Mouse (Mus musculus): ENCODE data around the gene Kndc1. TPM values are rescaled to one million over a fixed set of nuclear protein-coding genes. Genes with fewer than 3 reads are reported as not detected.

Gene Kndc1
- under 1 TPM; 0.44 to 0.58 TPM for polyA plus RNA-seq (2017; shearing (Covaris generic))

GRCm38 (mm10) chr7:139894655-139895557 lies at the start of gene Kndc1:
Kndc1 (plus strand) TSS chr7:139894696.
- ATAC-seq = no peak

- ATAC-seq = no peak
Measured at GRCm38 (mm10) chr7:139845101-139845500, 49.4 kb upstream of the Kndc1 start.

GRCm38 (mm10) chr7:139850152-139850551 lies 44.3 kb upstream of the Kndc1 start:
- ATAC-seq = no peak

- ATAC-seq = no peak
Measured at GRCm38 (mm10) chr7:139850677-139851076, 43.8 kb upstream of the Kndc1 start.

GRCm38 (mm10) chr7:139851098-139851497 lies 43.4 kb upstream of the Kndc1 start:
- no peak for ATAC-seq

GRCm38 (mm10) chr7:139855261-139855660 lies 39.2 kb upstream of the Kndc1 start:
- no peak for ATAC-seq

GRCm38 (mm10) chr7:139861411-139861810 lies 33.1 kb upstream of the Kndc1 start:
- no peak for ATAC-seq

GRCm38 (mm10) chr7:139863076-139863475 lies 31.4 kb upstream of the Kndc1 start:
- ATAC-seq = no peak

- no peak for ATAC-seq
Measured at GRCm38 (mm10) chr7:139864253-139864652, 30.2 kb upstream of the Kndc1 start.

- no peak for ATAC-seq
Measured at GRCm38 (mm10) chr7:139864871-139865270, 29.6 kb upstream of the Kndc1 start.

- ATAC-seq = no peak
Measured at GRCm38 (mm10) chr7:139871014-139871413, 23.5 kb upstream of the Kndc1 start.

GRCm38 (mm10) chr7:139877167-139877792 lies 17.2 kb upstream of the Kndc1 start:
- ATAC-seq = no peak

GRCm38 (mm10) chr7:139878122-139878521 lies 16.4 kb upstream of the Kndc1 start:
- no peak for ATAC-seq

GRCm38 (mm10) chr7:139878621-139879020 lies 15.9 kb upstream of the Kndc1 start:
- no peak for ATAC-seq

- no peak for ATAC-seq
Measured at GRCm38 (mm10) chr7:139883545-139883944, 11.0 kb upstream of the Kndc1 start.

GRCm38 (mm10) chr7:139891779-139892178 lies 2.7 kb upstream of the Kndc1 start:
- ATAC-seq = no peak

GRCm38 (mm10) chr7:139896271-139896670 lies 1.8 kb downstream of the Kndc1 start:
- ATAC-seq = no peak

GRCm38 (mm10) chr7:139896796-139897195 lies 2.3 kb downstream of the Kndc1 start:
- ATAC-seq = no peak

GRCm38 (mm10) chr7:139898606-139899005 lies 4.1 kb downstream of the Kndc1 start:
- ATAC-seq = no peak

GRCm38 (mm10) chr7:139899505-139899904 lies 5.0 kb downstream of the Kndc1 start:
- no peak for ATAC-seq

- ATAC-seq = no peak
Measured at GRCm38 (mm10) chr7:139900456-139900855, 6.0 kb downstream of the Kndc1 start.

GRCm38 (mm10) chr7:139900896-139901295 lies 6.4 kb downstream of the Kndc1 start:
- no peak for ATAC-seq

GRCm38 (mm10) chr7:139901981-139902380 lies 7.5 kb downstream of the Kndc1 start:
- no peak for ATAC-seq

GRCm38 (mm10) chr7:139905261-139905660 lies 10.8 kb downstream of the Kndc1 start:
- peak; percentile 50 for ATAC-seq

Measured in CD4-positive, CD25-positive, alpha-beta regulatory T cell, adult 4 months (primary cell).